Mouse (Mus musculus): Measurements from ENCODE around the gene Mxi1.

The Mxi1 gene

DNA sequence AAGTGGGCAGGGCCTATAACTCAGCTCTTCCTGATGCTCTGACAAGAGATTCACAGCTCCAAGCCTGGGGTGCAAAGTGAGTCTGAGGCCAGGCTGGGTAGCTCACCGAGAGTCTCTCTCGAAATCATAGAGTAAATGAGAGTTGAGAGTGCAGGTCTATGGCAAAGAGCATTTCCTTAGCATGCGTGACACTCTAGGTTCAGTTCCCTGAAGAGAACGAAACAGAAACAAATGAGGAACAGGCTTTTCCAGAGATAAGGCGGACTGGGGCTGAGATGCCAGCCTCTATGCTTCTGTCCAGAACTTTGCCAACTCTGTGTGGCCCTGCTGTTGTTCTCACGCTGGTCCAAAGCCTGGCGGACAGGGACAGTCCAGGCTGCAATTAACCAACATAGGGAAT is 6.9 kb upstream of the Mxi1 start:
- no peak for DNase-seq

DNA sequence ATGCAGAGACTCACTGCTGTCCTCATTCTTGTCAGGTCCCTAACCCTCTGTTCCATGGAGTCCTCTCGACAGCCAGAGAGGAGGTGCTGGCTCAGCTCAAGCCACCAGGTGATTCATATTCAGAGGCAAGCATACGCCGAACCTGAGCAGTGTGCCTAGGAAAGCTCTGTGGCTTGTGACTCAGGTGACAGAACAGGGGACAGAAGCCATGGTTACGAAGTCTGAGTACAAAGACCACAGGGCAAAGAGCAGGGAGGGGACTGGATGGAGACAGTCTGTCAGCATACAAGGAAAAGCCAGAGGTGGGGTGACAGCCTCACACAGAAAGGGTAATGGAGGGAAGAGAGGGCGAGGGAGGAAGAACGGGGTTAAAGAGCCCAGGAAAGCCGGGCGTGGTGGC is 4.7 kb upstream of the Mxi1 start:
- peak; percentile 85 for DNase-seq

DNA sequence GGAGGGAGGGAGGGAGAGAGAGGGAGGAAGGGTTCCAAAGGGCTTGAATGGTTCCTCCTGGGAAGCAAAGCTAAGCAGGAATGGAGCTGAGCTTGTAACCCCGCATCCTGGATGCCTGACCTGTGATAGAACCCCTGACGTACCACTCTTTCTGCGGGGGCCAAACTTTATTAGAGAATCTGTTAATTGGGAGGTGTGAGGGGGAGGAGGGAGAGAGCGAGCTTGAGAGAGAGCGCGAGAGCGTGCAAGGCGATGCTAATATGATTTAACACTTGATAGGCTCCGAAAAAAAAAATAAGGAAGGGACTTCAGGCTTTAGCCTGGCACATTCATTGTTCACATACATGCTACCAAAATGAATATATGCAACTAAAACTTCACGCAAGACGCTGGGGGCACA is 3.6 kb upstream of the Mxi1 start:
- no peak for DNase-seq

DNA sequence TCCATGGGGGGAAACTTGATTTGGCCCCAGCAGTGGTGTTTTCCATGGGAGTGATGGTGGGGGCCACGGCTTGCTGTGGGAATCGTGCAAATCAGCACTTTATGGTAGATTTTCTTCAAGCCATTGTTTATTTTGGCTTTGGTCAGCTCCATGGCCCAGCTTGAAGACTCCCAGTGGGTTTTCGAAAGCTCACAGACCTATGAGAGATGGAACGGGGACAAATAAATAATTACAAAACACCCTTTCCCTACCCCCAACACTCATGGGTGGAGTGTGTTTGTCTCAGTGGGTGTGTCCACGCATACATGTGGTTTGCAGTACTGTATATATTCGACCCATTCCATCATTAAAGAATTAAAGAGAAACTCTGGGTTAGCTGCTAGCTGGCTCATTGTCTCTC is 3.1 kb upstream of the Mxi1 start:
- peak; percentile 90 for DNase-seq

DNA sequence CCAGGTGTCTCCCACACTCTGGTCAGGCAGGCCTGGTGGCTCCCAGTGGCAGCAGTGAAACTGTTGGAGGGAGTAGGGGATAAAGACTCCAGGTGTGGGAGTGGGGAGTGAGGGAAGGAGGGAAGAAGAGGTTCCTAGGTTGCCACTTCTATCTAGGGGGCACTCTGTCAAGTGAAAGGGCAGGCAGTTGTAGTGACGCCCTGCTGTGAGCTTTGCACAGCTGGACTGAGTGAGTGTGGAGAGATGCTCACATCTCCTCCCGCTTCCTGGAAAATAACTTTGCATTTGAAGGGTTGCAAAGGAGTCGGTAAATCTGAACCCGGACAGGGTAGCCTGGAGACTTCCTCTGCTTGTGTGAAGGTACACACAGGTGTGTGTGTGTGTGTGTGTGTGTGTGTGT is 687 bp upstream of the Mxi1 start:
- DNase-seq, result peak; percentile 88

GRCm38 (mm10) chr19:53310771-53311523 is 629 bp downstream of the Mxi1 start:
- peak; percentile 95 for DNase-seq

DNA sequence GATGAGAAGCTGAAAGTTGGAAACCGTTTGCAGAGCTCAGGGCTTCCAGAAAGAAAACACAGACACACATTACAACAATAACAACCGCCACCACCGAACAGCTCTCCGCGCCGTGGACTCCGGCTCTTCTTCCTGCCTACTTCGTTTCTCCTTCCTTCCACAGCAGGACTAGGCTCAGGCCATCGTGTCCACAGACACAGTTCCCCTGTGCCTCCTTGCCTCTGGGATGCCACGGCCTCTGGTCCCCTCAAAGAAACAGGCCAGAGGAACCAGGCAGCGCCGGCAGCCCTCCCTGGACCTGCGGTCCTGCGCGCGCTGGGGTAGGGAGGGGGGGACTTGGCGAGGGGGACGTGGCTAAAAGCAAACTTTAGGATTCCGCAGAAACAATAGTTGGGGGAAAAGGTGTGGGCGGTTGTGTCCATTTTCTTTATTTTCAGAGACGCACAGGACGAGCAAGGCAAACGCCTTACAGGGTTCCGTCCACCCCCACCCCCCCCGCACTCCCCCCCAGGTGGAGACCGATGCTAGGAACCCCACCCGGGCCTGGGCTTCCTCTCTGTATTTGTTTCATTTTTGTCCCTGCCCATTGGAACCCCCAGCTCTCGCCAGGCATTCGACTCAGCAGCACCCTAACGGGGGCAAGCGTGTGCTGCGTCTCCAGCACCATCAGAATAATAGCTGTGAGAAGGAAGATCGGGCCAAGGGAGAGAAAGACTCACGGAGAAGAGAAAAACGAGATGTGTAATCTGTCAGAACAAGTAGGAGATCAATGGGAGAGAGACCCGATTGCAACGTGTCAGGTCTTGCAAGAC is 1.4 kb downstream of the Mxi1 start:
- peak; percentile 97 for DNase-seq

DNA sequence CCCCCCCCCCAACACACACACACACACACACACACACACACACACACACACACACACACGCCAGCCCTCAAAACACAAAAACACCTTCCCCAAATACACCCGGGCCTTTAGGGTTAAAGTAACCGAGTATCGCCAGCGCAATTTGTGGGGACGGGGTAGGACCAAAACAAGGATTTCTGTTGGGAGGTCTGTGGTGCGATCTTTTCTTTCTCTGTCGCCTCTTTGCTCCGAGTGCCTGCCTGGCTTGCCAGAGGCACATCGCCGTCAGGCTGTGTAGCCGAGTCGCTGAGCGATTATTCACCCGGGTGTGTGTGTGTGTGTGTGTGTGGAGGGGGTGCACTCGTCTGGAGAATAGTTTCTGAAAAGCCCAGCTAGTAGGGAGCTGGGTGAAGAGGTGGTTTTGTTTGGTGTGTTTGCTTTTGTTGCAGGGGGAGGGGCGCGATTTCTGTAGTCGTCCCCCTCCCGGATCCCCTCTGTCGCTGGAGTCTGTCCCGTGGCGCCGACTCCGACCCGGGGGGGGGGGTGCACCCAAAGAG is 2.1 kb downstream of the Mxi1 start:
- peak; percentile 98 for DNase-seq

DNA sequence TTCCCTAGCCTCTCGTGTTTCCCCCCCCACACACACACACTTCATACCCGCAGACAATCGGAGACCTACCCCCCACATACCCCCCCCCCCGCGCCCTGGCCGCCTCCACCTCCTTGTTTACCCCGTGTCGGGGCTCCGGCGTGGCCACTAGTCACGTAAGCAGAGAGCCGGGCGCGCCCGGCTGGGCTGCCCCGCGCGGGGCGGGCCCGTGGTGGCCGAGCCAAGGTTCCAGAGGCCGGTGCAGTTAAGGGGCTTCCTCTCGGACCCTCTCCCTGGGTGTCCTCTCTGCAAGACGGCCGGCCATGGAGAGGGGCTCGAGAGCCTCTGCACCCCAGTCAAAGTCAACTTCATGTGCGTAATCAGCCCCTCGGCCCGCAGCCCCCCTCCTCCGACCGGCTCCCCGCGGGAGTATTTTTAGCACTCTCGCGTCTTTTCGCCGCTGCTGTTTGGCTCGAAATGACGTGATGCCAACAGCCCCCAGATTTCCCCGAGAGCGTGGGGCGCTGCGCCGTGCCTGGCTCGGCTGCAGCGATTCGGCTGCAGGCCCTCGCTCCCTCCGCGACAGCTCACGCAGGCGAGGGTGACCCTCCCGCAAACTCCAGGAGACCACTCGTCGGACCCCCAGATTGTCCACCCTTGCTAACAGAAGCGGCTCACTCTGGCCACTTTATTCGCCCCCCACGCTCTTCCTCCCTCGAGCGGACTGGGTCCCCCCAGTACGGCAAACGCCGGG is 2.8 kb downstream of the Mxi1 start:
- DNase-seq, result peak; percentile 98

DNA sequence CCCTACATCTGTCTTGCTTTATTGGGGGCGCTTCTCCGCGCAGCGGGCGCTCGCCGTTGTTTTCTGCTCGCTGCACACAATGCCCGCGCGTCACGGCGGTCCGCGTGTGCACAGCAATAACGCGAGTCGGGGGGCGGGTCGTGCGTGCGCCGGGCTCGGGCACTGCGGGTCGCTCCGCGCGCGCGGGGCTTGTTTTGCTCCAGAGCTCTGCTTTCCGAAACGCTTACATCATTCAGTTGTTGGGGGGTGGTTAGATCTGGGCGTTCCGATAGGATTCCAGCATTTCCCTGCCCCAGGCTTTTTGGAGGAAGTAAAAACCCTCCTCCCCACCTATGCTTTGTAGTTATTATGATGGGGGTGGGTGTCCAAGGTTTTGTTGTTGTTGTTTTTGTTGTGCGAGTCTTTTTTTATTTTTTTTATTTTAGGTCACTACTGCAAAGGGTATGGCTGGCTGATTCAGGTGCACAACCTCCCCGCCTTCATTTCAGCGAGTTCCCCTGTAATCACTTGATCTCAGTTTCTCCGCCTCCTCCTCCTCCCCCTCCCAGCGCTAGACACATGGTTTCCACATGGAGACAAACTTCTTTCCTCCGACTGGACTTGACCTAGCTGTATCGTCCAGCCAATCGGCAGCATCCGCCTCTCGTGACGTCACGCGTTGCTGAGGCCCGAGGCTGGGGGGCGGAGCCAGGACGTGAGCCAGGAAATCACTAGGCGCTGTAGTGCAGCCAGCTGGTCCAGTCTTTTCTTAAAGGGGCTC is 3.5 kb downstream of the Mxi1 start:
- peak; percentile 100 for DNase-seq

DNA sequence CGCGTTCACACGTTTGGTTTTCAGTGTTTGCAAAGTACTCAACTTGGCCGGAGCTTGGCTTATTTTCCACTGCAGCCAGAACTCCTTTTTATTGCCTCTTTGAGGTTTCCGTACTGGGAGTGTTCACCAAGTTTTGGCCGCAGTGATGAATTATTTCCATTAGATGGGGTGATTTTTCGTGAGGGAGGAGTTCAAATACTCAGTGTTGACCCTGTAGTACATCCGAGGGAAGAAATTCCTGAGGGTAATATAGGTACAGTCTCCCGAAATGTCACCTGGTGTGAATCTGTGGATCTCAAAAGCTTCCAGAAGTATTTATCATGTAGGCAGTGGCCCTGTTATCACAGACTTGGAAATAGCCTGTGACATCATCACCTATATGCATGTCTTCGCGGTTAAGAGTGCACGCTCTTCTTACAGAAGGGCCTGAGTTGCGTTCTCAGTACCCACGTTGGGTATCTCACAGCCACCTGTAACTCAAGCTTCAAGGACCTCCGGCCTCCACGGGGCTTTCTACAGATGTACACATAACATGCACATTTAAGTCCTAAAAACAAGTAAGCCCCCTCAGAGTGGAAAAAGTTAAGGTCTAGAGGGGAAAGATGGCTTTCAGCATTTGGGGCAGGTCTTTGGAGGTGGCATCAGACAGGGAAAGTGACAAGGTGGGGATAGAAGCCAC is 4.4 kb downstream of the Mxi1 start:
- peak; percentile 94 for DNase-seq

DNA sequence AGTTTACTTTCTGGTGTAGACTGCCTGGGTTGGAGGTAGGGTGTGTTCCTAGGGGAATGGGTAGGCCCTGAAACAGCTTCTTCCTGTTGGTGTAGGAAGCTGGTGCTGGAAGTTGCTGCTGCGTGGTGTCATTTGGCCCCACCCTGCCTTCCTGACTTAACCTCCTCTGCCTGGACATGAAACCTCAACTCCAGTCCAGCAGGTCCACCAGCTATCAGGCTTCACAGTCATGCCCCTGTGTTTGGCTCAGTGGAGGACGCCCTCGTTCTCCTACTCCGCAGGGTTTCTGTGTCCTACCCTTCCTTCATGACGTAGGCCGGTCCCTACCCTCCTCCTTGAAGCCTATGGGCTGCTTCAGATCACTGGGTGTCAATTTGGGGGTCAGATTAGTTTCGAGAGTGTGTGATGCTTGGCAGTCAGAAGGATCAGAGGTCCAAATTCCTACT is 4.9 kb downstream of the Mxi1 start:
- peak; percentile 95 for DNase-seq

GRCm38 (mm10) chr19:53316105-53316504 is 5.8 kb downstream of the Mxi1 start:
- DNase-seq, result peak; percentile 91

GRCm38 (mm10) chr19:53316963-53317362 is 6.6 kb downstream of the Mxi1 start:
- peak; percentile 90 for DNase-seq

GRCm38 (mm10) chr19:53318143-53319132 is 8.1 kb downstream of the Mxi1 start:
- DNase-seq, result peak; percentile 91

DNA sequence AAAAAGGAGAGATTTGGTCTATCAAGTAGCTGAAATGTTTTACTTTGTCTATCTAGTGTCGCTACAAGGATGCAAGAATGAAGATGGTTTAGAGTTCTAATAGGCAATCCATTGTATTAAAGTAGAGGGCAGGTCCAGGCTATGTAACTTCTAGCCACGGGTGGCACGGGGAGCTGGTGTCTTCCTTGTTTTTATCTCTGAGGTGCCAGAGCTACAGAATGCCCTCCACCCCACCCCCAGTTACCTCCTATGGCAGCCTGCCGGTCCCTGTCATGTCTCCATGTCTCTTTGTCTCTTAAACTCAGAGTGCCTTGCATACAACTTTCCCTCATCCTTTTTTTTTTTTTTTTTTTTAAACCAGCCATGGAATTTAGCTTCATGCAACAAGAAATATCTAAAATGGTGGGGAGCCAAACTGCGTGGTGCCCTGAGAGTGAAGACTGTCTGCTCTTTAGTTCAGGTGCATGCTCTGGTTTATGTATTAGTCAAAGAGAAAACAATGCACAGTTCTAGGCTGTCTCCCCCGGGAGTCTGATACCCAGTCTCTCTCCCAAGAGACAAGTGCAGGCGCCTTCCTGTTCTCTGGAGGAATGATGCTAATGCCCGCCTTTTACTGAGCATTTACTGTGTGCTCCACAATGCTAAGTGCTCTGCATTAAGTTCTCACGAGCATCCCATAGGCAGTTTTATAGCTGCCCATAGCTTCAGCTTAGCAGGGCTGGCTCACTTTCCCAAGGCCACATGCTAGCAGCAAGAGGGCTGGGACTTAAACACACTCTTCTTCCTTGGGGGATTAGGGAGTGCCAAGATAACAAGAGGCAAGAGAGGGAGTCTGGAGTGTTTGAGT is 10.2 kb downstream of the Mxi1 start:
- DNase-seq, result peak; percentile 94

- DNase-seq, result peak; percentile 98
These were observed 11.0 kb downstream of the Mxi1 start for GRCm38 (mm10) chr19:53321273-53321672.

DNA sequence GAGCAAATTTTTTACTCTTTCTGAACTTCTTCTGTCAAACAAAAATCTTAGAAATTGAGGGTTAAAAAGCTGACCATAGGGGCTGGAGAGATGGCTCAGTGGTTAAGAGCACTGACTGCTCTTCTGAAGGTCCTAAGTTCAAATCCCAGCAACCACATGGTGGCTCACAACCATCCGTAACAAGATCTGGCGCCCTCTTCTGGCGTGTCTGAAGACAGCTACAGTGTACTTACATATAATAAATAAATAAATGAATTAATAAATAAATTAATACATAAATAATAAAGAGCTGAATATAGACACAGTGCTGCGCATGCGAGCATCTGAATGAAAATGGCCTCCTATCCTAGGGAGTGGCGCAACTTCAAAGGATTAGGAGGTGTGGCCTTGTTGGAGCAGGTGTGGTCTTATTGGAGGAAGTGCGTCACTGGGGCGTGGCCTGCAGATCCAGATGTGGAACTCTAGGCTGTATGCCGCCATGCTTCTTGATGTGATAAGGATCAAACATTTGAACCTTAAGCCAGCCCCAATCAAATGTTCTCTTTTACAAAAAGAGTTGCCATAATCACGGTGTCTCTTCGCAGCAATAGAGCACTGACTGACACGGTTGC is 12.2 kb downstream of the Mxi1 start:
- DNase-seq, result no peak

GRCm38 (mm10) chr19:53324866-53325265 is 14.5 kb downstream of the Mxi1 start:
- DNase-seq, result peak; percentile 89
